Mouse (Mus musculus) hindbrain, embryonic 10.5 days (tissue): ENCODE results near the gene Rbm14. TPM values are rescaled to one million over a fixed set of nuclear protein-coding genes. Genes with fewer than 3 reads are reported as not detected.
"Not testable (repeated sequence)": the region's sequence is repeated elsewhere in the genome, so short reads cannot be mapped to it uniquely, and the experiment has no call there.

Experiments used
- DNase-seq: peaks from one replicate; pipeline ENCODE4 v3.0.0-alpha.2; 2017; ENCODE audit warnings: low spot score
- H3K27ac ChIP-seq: fragments of 300-500 bp; sonication (generic); 2 replicates; pipeline ENCODE4 v1.5.1; 2016; ENCODE audit warnings: mild to moderate bottlenecking, moderate library complexity
- H3K27me3 ChIP-seq: fragments of 300-500 bp; sonication (generic); 2 replicates; pipeline ENCODE4 v1.6.1; 2016; ENCODE audit warnings: mild to moderate bottlenecking; ENCODE audit not compliant: poor library complexity, insufficient read depth, severe bottlenecking
- H3K36me3 ChIP-seq: fragments of 300-500 bp; sonication (generic); 2 replicates; pipeline ENCODE4 v1.6.1; 2016; ENCODE audit warnings: mild to moderate bottlenecking, moderate library complexity
- H3K4me1 ChIP-seq: fragments of 300-500 bp; sonication (generic); replicated peaks from 2 replicates; pipeline ENCODE4 v1.6.1; 2016; ENCODE audit warnings: mild to moderate bottlenecking
- H3K4me3 ChIP-seq: fragments of 300-500 bp; sonication (generic); 2 replicates; pipeline ENCODE4 v1.5.1; 2016; ENCODE audit warnings: mild to moderate bottlenecking, moderate library complexity
- H3K9me3 ChIP-seq: fragments of 300-500 bp; sonication (generic); 2 replicates; pipeline ENCODE4 v1.6.1; 2016; ENCODE audit warnings: mild to moderate bottlenecking, moderate library complexity
- WGBS: fragments of 180-500 bp; shearing (Covaris S2); methylation state at CpG from one replicate; pipeline ENCODE4 v1.1.7; 2016; 5-methylcytosine and 5-hydroxymethylcytosine counted together
- polyA plus RNA-seq: library from polyadenylated mRNA; unstranded; fragments of >200 nt; fragmentation: Nextera tagmentation; extraction: Ambion mirVana; gene quantifications from 2 replicates; pipeline ENCODE4 v1.2.1, GENCODE M21; 2016

Rbm14 gene
- polyA plus RNA-seq, 1 experiment from 2014 or later: 126 TPM

- H3K4me3 ChIP-seq: peak overlapping the region; percentile 62
- peaks cover 20% of the 10 kb centered on the region for H3K4me1 ChIP-seq
- H3K27ac ChIP-seq: peak overlapping the region; percentile 82
- DNase-seq: no peak
- H3K27me3 ChIP-seq: peaks cover 32% of the 10 kb centered on the region
- whole genome bisulfite sequencing: 33% methylated on average over 10 of the region's 10 CpGs
- H3K36me3 ChIP-seq: peaks cover 7% of the 10 kb centered on the region; the same call in 1 of the 2 replicates
- no peaks in the 10 kb centered on the region for H3K9me3 ChIP-seq
These were observed 27.2 kb upstream of the Rbm14 start for GRCm38 (mm10) chr19:4838526-4839140.

DNA sequence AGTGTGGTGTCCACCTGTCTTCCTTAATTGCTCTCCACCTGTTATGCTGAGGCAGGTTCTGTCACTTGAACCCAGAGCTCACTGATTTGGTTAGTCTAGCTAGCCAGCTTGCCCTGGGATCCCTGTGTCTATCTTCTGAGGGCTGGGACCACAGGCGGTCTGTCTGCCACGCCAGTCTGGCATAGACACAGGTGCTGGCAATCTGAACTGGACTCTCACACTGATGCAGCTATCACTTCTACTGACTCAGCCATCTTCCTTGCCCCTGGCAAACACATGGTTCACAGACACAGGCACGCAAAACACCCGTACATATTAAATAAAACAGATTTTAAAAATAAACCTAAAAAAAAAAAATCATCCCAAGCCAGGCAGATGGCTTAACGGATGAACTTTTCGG lies 25.6 kb upstream of the Rbm14 start:
- no peaks in the 10 kb centered on the region for H3K9me3 ChIP-seq
- peaks cover 24% of the 10 kb centered on the region for H3K4me1 ChIP-seq
- H3K27ac ChIP-seq: no peak overlapping the region
- H3K4me3 ChIP-seq: no peak overlapping the region
- WGBS: 95% methylated on average over 6 of the region's 6 CpGs
- H3K36me3 ChIP-seq: peaks cover 19% of the 10 kb centered on the region
- DNase-seq: no peak
- H3K27me3 ChIP-seq: peaks cover 27% of the 10 kb centered on the region

DNA sequence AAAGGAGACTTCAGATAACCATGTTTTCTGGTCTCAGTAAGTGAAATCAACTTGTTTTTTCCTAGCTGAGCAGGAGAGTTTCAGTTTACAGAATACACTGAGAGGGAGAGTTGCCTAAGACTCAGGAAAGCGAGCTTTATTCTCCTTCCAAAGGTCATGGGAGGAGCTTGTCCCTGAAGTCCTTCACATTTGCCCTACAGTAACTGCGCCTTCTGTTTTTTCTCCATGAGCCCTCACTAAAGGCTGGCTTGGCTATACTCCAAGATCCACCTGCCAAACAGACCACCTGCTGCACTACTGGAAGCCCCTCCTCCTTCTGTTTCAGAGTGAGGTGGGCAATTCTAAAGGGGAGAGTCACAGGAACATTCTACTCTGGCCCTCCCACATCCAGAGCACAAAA lies 24.7 kb upstream of the Rbm14 start:
- Histone ChIP-seq H3K9me3 (no peaks in the 10 kb centered on the region), H3K4me3 (no peak overlapping the region), H3K27me3 (peaks cover 17% of the 10 kb centered on the region), H3K4me1 (peaks cover 24% of the 10 kb centered on the region), H3K36me3 (peaks cover 23% of the 10 kb centered on the region), H3K27ac (no peak overlapping the region)
- WGBS: 78% methylated on average over 2 of the region's 2 CpGs
- no peak for DNase-seq

GRCm38 (mm10) chr19:4833977-4834376 lies 22.5 kb upstream of the Rbm14 start:
- Histone ChIP-seq H3K4me1 (peaks cover 15% of the 10 kb centered on the region), H3K4me3 (no peak overlapping the region), H3K9me3 (no peaks in the 10 kb centered on the region), H3K27ac (no peak overlapping the region), H3K27me3 (no peaks in the 10 kb centered on the region), H3K36me3 (peaks cover 23% of the 10 kb centered on the region)
- no peak for DNase-seq
- WGBS: 88% methylated on average over 8 of the region's 8 CpGs

GRCm38 (mm10) chr19:4829156-4829555 lies 17.7 kb upstream of the Rbm14 start:
- 0 out of 2 replicates have a peak, but pooled peaks cover 4% of the 10 kb centered on the region for H3K4me1 ChIP-seq
- H3K9me3 ChIP-seq: no peaks in the 10 kb centered on the region
- H3K4me3 ChIP-seq: no peak overlapping the region
- H3K27me3 ChIP-seq: no peaks in the 10 kb centered on the region
- DNase-seq: no peak
- WGBS: 69% methylated on average over 7 of the region's 7 CpGs
- no peak overlapping the region for H3K27ac ChIP-seq
- H3K36me3 ChIP-seq: peaks cover 43% of the 10 kb centered on the region

- no peak overlapping the region for H3K4me3 ChIP-seq
- H3K36me3 ChIP-seq: peaks cover 42% of the 10 kb centered on the region
- DNase-seq: no peak
- 57% methylated on average over 16 of the region's 16 CpGs for WGBS
- H3K4me1 ChIP-seq: 0 out of 2 replicates have a peak, but pooled peaks cover 4% of the 10 kb centered on the region
- no peak overlapping the region for H3K27ac ChIP-seq
- H3K27me3 ChIP-seq: no peaks in the 10 kb centered on the region
- no peaks in the 10 kb centered on the region for H3K9me3 ChIP-seq
These were observed 17.1 kb upstream of the Rbm14 start for GRCm38 (mm10) chr19:4828444-4829114.

GRCm38 (mm10) chr19:4820678-4821303 lies 9.4 kb upstream of the Rbm14 start:
- no peak overlapping the region for H3K27ac ChIP-seq
- peaks cover 18% of the 10 kb centered on the region for H3K36me3 ChIP-seq
- no peak for DNase-seq
- H3K4me3 ChIP-seq: no peak overlapping the region
- 88% methylated on average over 5 of the region's 5 CpGs for WGBS
- no peaks in the 10 kb centered on the region for H3K9me3 ChIP-seq
- H3K27me3 ChIP-seq: no peaks in the 10 kb centered on the region
- H3K4me1 ChIP-seq: no peaks in the 10 kb centered on the region

DNA sequence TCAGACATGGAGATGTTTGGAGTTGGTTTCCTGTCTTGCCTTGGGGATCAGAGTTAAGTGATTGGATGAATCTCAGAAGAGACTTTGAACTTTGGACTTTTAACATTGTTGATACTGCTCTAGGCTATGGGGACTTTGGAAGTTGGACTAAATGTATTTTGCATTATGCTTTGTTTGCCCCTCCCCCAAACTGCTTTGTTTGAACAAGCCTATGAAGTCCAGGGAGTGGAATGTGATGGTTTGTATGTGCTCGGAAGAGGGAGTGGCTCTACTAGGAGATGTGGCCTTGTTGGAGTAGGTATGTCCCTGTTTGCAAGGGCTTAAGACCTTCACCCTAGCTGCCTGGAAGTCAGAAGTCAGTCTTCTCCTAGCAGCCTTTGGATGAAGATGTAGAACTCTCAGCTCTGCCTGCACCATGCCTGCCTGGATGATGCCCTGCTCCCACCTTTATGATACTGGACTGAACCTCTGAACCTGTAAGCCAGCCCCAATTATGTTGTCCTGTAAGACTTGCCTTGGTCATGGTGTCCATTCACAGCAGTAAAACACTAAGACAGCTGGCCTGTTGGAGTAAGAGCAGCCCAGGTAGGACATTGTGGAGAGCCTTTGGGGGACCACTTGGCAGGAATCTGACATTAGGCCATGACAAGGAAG lies 5.9 kb upstream of the Rbm14 start:
- Histone ChIP-seq H3K4me1 (peaks cover under 1% of the 10 kb centered on the region; the same call in 1 of the 2 replicates), H3K36me3 (no peaks in the 10 kb centered on the region), H3K27ac (no peak overlapping the region), H3K4me3 (no peak overlapping the region), H3K9me3 (no peaks in the 10 kb centered on the region; the same call in 1 of the 2 replicates), H3K27me3 (no peaks in the 10 kb centered on the region)
- WGBS: 72% methylated on average over 1 of the region's 1 CpGs
- no peak for DNase-seq

DNA sequence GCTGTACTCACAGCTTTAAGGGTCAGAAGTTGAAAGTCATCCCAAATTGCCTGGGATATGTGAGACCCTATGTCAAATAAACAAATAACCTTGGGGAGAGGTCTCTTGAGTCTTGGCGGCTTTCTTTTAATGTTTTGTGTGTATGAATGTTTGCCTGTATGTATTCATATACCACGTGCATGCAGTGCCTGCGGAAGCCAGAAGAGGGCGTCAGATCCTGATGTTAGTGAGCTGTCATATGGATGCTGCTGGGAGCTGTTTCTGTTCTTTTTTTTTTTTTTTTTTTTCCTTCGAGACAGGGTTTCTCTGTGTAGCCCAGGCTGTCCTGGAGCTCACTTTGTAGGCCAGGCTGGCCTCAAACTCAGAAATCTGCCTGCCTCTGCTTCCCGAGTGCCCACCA lies 1.6 kb upstream of the Rbm14 start:
- no peak overlapping the region for H3K4me3 ChIP-seq
- H3K27ac ChIP-seq: no peak overlapping the region
- H3K9me3 ChIP-seq: no peaks in the 10 kb centered on the region; the same call in 1 of the 2 replicates
- peak; percentile 24 for DNase-seq
- no peaks in the 10 kb centered on the region for H3K36me3 ChIP-seq
- WGBS: 79% methylated on average over 6 of the region's 6 CpGs
- H3K4me1 ChIP-seq: peaks cover 24% of the 10 kb centered on the region
- H3K27me3 ChIP-seq: no peaks in the 10 kb centered on the region

GRCm38 (mm10) chr19:4812334-4812949 lies 1.0 kb upstream of the Rbm14 start:
- peak overlapping the region; percentile 95 for H3K27ac ChIP-seq

GRCm38 (mm10) chr19:4811909-4812242 lies 442 bp upstream of the Rbm14 start:
- no peaks in the 10 kb centered on the region for H3K27me3 ChIP-seq
- 6% methylated on average over 12 of the region's 12 CpGs for whole genome bisulfite sequencing
- H3K4me1 ChIP-seq: peaks cover 27% of the 10 kb centered on the region
- H3K9me3 ChIP-seq: no peaks in the 10 kb centered on the region; the same call in 1 of the 2 replicates
- no peak for DNase-seq
- H3K27ac ChIP-seq: peak overlapping the region; percentile 95
- peak overlapping the region; percentile 71 for H3K4me3 ChIP-seq
- peaks cover 5% of the 10 kb centered on the region for H3K36me3 ChIP-seq

More at GRCm38 (mm10) chr19:4812334-4812949, 1.0 kb upstream of the Rbm14 start:
- not testable (repeated sequence) for H3K36me3 ChIP-seq, H3K27me3 ChIP-seq, DNase-seq, H3K9me3 ChIP-seq
- Histone ChIP-seq H3K4me1 (peaks cover 27% of the 10 kb centered on the region), H3K4me3 (peak overlapping the region; percentile 71)
- 77% methylated on average over 8 of the region's 8 CpGs for WGBS

DNA sequence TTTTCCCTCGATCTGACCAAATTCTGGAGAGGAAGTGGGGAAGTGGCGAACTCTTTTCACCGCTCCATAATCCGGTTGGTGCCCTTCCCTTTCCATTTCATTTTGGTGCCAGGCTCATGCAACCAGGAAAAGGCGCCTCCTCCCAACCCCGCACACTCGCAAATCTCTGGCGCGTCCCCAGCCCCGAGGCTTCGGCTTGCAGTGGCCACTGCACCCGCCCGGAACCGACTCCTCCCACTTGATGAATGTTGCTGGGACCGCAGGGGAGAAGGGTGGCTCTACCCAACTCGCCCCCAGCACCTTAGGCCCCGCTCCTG lies 730 bp downstream of the Rbm14 start:
- no peaks in the 10 kb centered on the region for H3K27me3 ChIP-seq
- peak overlapping the region; percentile 71 for H3K4me3 ChIP-seq
- peak overlapping the region; percentile 95 for H3K27ac ChIP-seq
- peaks cover 27% of the 10 kb centered on the region for H3K4me1 ChIP-seq
- under 1% methylated on average over 17 of the region's 17 CpGs for WGBS
- no peaks in the 10 kb centered on the region; the same call in 1 of the 2 replicates for H3K9me3 ChIP-seq
- peaks cover 12% of the 10 kb centered on the region for H3K36me3 ChIP-seq
- no peak for DNase-seq
